Mouse (Mus musculus): ENCODE results near the gene Msi2. TPM values are rescaled to one million over a fixed set of nuclear protein-coding genes. Genes with fewer than 3 reads are reported as not detected.

Msi2 gene
- total RNA-seq, 1 experiment from 2014 or later: 189 TPM

- no peak for DNase-seq
These were observed 238.8 kb downstream of the Msi2 start for GRCm38 (mm10) chr11:88479498-88479897.

GRCm38 (mm10) chr11:88474889-88475440 is 243.3 kb downstream of the Msi2 start:
- peak; percentile 39 for DNase-seq

GRCm38 (mm10) chr11:88472731-88473130 is 245.6 kb downstream of the Msi2 start:
- DNase-seq: no peak

DNA sequence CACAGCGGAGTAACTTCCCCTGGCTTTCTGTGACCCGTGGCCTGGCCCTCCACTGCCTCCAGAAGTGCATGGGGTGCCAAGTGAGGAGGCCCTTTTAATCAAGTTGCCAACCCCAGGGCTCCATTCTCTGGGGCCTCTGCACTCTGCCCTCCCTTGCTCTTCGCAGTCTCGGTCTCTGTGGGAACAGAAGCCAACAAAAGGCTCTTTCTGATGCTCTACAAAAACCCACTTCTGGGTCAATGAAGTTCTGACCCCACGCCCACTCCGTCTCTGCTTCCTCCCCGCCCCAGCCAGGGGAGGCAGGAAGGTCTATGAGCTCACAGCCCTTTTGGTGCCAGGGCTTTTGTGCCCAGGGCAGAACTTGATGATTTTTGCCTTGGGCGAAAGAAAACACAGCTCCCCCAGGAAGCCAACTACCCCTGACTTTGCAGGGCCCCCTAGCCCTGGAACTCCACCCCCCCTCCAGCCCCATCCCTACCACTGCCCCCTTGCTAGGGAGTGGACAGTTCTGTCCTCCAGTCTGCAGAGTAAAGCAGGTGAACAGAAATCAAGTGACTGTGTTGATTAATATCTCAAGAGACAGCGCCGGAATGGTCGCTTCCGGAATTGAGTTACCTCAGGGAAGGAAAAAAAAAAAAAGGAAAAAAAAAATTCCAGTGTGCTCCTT is 246.2 kb downstream of the Msi2 start:
- peak; percentile 37 for DNase-seq

DNA sequence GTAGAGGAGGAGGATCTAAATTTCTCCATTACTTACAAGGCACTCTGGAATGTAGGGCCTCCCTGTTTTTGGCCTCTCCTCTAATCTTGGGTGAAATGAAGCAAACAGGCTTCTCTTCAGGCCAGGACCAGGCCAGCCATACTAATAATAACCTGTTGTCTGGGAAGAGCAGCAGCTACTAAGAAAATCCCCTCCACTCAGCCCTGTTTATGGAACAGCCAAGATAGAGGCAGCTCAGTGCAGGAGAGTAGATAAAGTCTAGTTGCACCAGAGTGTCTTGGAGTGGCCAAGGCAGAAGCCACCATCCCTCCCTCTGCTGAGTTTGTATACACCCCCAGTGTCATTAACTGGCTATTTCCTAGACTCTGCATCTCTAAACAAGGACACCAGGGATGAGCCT is 247.7 kb downstream of the Msi2 start:
- no peak for DNase-seq

GRCm38 (mm10) chr11:88468996-88469395 is 249.3 kb downstream of the Msi2 start:
- DNase-seq: peak; percentile 32

DNA sequence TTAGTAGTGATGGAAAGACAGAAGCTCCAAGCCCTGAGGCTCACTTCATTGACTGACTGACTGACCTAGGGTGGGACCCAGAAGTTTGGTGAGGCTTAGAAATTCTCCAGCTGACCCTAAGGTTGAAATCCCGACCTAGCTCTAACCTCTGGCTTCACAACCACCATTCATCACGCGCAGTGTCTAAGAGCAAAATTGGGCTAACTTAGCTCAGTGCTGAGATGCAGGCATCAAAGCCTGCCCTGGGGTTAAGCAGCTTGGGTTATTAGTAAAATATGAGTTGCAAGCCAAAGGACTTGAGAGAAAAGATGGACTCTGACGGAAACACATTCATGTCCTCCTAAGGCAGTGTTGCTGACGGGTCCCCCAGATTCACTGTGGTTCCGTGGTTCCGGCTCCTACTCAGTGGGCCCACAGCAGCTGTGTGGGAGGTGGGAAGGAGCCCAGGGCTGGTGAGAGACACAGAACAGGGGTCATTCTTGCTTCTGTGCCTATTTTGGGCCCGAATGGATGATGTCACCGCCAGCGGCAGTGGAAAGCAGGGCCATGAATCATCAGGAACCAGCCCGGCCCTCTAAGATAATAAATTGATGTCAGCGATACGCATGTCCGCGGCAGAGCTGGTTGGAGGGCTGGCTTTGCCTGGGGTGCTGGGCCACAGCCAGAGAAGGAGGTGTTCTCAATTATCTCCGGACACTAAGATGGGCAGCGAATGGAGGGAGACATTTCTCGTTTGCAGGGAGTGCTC is 250.6 kb downstream of the Msi2 start:
- peak; percentile 84 for DNase-seq

- no peak for DNase-seq
These were observed 254.4 kb downstream of the Msi2 start for GRCm38 (mm10) chr11:88463951-88464350.

- DNase-seq: no peak
These were observed 255.5 kb downstream of the Msi2 start for GRCm38 (mm10) chr11:88462789-88463188.

DNA sequence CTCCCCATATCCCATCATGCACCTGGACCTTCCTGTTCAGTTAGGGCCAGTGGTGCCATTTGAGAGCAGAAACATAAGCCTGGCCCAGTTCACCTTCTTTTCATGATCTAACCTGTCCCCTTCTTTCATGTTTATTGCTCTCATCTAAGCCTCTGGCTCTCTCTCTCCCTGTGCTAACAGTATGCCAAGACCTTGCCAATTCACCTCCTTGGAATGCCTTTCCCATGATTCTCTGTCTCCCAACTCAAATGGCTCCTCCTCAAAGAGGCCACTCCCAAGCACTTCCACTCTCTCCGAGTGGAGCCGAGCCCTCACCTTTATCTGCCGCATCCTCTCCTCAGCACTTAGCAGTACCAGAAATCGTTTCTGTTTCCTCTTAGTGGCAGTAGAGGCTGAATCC is 256.7 kb downstream of the Msi2 start:
- DNase-seq: no peak

DNA sequence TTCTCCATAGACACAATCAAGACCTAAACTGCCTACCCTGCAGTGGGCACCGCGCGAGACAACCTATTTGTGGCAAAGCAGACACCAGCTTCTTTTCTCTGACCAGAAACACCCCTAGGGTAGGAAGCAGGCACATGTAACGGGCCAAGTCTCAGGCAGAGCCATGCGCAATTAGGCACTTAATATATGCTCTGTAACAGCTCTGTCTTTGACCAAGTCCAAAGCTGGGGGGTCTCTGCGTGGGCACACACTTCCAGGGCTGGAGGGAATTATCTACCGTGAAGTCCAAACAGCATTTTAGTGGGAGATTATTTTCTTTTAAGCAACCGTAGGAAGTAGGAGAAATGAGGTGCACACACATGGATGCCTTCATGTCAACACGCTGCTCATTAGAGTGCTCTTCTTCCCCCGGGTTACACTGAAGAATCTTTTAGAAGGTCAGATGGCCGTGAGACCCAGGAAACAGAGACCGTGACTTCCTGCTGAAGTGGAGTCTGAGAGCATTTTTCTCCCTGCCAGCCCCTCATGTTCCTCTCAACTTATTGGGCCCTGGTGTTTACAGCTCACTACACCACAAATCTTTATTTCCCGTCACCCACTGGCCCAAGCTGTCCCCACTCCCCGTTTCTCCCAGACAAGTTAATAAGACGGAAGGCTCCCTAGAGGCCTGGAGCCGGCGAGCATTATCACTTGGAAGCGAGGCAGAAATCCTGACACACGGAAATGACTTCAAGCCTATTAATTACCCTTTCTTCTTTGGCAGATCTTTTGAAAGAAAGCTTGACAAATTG is 258.2 kb downstream of the Msi2 start:
- DNase-seq: no peak

DNA sequence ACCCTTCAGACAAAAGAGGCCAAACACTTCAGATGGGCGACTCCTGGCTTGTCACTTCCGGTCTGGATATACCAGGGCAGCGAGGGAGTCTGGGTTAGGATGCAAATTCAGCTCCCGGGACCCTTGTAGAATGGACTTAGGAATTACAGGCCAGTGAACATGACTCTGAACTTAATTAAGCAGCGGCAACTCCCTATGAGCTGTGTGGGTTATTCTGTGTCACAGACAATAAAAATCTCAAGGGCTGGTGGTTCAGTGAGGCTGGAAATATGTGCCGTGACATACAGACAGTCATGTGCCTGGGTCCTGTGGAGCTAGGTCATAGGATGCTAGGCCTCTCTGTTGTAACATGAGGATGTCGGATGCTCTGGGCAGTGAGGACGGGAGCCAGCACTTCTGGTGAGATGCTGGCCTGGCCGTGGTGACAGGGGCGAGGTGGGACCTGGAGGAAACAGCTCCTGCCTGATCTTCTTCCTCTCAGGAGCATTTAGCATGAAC is 261.0 kb downstream of the Msi2 start:
- DNase-seq: no peak

DNA sequence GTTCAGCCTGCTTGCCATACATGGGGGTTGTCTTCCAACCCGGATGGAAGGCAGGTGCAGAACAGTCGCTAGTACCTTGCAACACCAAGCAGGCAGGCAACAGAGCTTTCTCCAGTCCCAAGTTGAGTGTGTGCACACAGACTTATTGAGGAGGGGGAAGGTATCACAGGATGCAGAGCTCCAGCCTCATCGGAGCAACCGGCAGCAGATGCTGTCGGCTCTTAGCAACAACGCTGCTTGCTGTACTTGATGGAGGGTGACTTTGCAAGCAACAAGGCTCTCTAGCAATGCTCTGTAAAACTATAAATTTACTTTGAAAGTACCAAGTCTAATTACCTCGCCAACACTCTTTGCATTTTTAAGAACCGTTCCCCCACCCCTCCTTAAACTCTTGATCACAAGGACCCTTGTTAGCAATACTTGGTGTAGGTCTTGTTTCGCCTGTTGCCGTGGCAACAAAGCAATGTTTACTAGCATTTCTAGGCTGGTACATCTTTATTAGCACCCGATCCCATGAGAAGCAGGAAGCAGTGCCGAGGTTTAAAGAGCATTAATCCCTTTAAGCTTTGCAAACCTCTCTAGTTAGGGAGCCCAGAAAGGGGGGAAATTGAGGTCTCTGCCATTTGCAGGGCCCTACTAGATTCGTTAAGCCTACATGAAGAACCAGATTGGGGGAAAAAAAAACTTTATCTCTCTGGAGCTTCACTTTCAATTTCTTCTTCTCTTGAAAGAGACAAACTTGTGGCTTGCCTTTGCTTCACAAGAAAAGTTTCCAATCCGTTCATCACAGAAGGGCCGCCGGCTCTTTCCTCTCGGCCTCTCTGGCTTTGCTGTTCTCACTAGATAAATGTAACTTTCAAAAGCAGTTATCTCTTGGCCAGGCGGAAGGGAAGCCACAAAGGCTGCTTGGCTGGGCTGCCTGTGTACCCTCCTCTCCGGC is 263.2 kb downstream of the Msi2 start:
- no peak for DNase-seq

DNA sequence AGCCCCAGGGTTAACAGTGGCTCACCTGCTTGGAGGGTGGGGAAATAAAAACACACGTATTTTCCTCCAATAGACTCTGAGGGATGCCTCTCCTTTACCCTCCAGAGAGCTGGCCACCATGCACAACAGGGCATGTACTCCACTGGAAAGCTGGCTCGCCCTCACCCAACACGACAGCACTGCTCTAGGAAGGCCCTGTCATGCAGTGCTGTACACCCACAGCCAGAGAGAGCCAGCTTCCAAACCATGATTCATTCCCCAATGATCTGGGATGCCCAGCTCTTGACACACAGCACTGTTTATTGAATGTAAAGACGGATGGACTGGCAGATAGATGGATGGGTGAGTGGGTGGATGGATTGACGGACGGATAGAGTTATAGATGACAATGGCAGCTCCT is 269.1 kb downstream of the Msi2 start:
- DNase-seq: no peak

GRCm38 (mm10) chr11:88448571-88448970 is 269.7 kb downstream of the Msi2 start:
- DNase-seq: no peak

GRCm38 (mm10) chr11:88447350-88447749 is 271.0 kb downstream of the Msi2 start:
- no peak for DNase-seq

GRCm38 (mm10) chr11:88443905-88444304 is 274.4 kb downstream of the Msi2 start:
- no peak for DNase-seq

- peak; percentile 14 for DNase-seq
These were observed 275.0 kb downstream of the Msi2 start for GRCm38 (mm10) chr11:88443291-88443690.

DNA sequence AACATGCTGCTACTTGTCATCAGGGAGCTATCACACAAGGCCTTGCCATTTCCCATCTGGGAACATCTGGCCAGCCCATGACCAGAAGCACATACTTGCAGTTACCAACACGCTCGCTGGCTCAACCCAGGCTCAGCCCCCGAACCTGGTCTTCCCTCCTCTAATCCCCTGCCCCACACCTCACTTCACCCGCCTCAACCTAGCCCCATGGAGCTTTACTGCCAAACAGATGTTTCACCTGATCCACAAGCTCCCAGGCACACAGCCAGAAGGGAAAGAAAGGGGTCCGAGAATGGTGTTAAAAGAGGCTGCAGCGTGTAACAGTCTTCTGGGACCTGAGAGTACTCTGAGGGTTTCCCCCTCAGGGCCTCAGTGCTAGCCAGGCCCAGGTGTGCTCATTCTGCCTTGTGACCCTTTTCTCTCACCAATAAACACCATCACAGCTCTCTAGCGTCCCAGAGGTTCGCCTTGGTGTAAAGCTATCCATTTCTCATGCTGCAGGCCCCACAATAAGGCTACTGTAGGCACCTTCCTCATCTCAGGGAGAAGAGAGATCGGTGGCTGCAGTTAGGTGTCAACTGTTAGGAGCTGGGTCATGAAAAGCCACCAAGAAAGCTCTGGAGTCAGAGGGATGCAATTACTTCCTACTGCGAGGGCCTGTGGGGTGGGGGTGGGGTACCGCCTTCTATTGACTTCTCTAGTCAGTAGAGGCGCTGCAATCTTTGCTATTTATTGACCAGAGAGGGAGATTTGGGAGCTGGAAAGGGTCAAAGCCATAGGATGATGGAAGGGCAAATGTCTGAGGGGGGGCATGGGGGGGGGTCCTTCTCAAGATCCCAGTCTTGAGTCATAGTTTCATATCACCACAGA is 276.2 kb downstream of the Msi2 start:
- DNase-seq: no peak

GRCm38 (mm10) chr11:88438659-88439058 is 279.7 kb downstream of the Msi2 start:
- DNase-seq: no peak
